ENCODE assay signal across 26 mouse cellular contexts in genomic region chr10:85050668-85051208, GRCm38 (mm10).
"Had no signal": no experiment of that assay in that cellular context is flagged by ENCODE, and none has a peak within 500 bp of the region (broad histone marks: within the 10 kb centered on the region; RNA-seq: fewer than 3 reads in every experiment).

No protein-coding gene starts in this region.

- DNase-seq: gastrocnemius, postnatal 25 days; heart, adult 2 months; heart, postnatal 4 days; kidney, adult 2 months; kidney, adult 9 months; kidney, postnatal 10 days; kidney, postnatal 25 days; kidney, postnatal 4 days; liver; liver, embryonic 13.5 days; liver, postnatal 0 days had no signal

- H3K9me3 ChIP-seq: heart, embryonic 13.5 days; heart, embryonic 15.5 days; intestine, embryonic 15.5 days; kidney, embryonic 15.5 days; limb, embryonic 10.5 days; limb, embryonic 12.5 days; liver, embryonic 13.5 days; liver, embryonic 15.5 days had no signal

- H3K36me3 ChIP-seq: heart, embryonic 13.5 days; heart, embryonic 15.5 days; hindbrain, embryonic 10.5 days; hindbrain, embryonic 12.5 days; intestine, embryonic 15.5 days; kidney, embryonic 15.5 days; limb, embryonic 10.5 days; limb, embryonic 12.5 days; liver, embryonic 13.5 days; liver, embryonic 15.5 days had no signal

- H3K27ac ChIP-seq: heart, adult 2 months; heart, embryonic 13.5 days; heart, embryonic 15.5 days; hindbrain, embryonic 10.5 days; hindbrain, embryonic 12.5 days; hindbrain, embryonic 14.5 days; intestine, embryonic 15.5 days; kidney, embryonic 15.5 days; layer of hippocampus, adult 2 months; left cerebral cortex, adult 2 months; limb, embryonic 10.5 days; limb, embryonic 12.5 days; liver, embryonic 13.5 days; liver, embryonic 15.5 days had no signal

- H3K27me3 ChIP-seq: heart, embryonic 13.5 days; heart, embryonic 15.5 days; intestine, embryonic 15.5 days; kidney, embryonic 15.5 days; liver, embryonic 13.5 days; liver, embryonic 15.5 days had no signal

- ATAC-seq: hindbrain, embryonic 16.5 days; inflammation-experienced regulatory T-cells, adult 6 months; intestine, embryonic 15.5 days; intestine, postnatal 0 days; liver, postnatal 0 days had no signal

- H3K4me3 ChIP-seq: heart, adult 2 months; heart, embryonic 13.5 days; heart, embryonic 15.5 days; hindbrain, embryonic 10.5 days; hindbrain, embryonic 12.5 days; intestine, embryonic 15.5 days; kidney, embryonic 15.5 days; layer of hippocampus, adult 2 months; left cerebral cortex, adult 2 months; limb, embryonic 10.5 days; limb, embryonic 12.5 days; liver, embryonic 13.5 days; liver, embryonic 15.5 days had no signal

- H3K9ac ChIP-seq: heart, embryonic 13.5 days; heart, embryonic 15.5 days; hindbrain, embryonic 12.5 days; hindbrain, embryonic 14.5 days; intestine, embryonic 15.5 days; kidney, embryonic 15.5 days; limb, embryonic 12.5 days; liver, embryonic 13.5 days; liver, embryonic 15.5 days; liver, postnatal 0 days had no signal

- H3K4me1 ChIP-seq: heart, embryonic 13.5 days; heart, embryonic 15.5 days; hindbrain, embryonic 10.5 days; hindbrain, embryonic 12.5 days; intestine, embryonic 15.5 days; kidney, embryonic 15.5 days; limb, embryonic 10.5 days; limb, embryonic 12.5 days; liver, embryonic 13.5 days; liver, embryonic 15.5 days had no signal
